Mouse (Mus musculus) frontal cortex, postnatal 36 days (tissue): Measurements from ENCODE around the gene Mpv17l2.

Source experiments
- DNase-seq, 2 experiments: peaks; one replicate each; pipeline ENCODE4 v3.0.0; 2022; ENCODE audit warnings: low spot score in 2 of 2

Gene Mpv17l2

GRCm38 (mm10) chr8:70767503-70767902 is 6.8 kb upstream of the Mpv17l2 start:
- DNase-seq, result no peak

GRCm38 (mm10) chr8:70766571-70767440 is 6.1 kb upstream of the Mpv17l2 start:
- DNase-seq, result no peak

- no peak for DNase-seq
Observed at GRCm38 (mm10) chr8:70765838-70766570, 5.3 kb upstream of the Mpv17l2 start.

GRCm38 (mm10) chr8:70765329-70765728 is 4.6 kb upstream of the Mpv17l2 start:
- DNase-seq, result no peak

- DNase-seq, result no peak
Observed at GRCm38 (mm10) chr8:70764676-70765075, 3.9 kb upstream of the Mpv17l2 start.

- DNase-seq, result no peak
Observed at GRCm38 (mm10) chr8:70764026-70764425, 3.3 kb upstream of the Mpv17l2 start.

GRCm38 (mm10) chr8:70763354-70763753 is 2.6 kb upstream of the Mpv17l2 start:
- DNase-seq, result no peak

- DNase-seq, result no peak
Observed at GRCm38 (mm10) chr8:70762118-70762517, 1.4 kb upstream of the Mpv17l2 start.

- no peak for DNase-seq
Observed at GRCm38 (mm10) chr8:70760350-70760749, 396 bp downstream of the Mpv17l2 start.

- no peak for DNase-seq
Observed at GRCm38 (mm10) chr8:70758616-70759561, 1.9 kb downstream of the Mpv17l2 start.

GRCm38 (mm10) chr8:70758308-70758615 is 2.5 kb downstream of the Mpv17l2 start:
- peak in 1 of 2 experiments; percentile 4 for DNase-seq

GRCm38 (mm10) chr8:70757523-70758307 is 3.0 kb downstream of the Mpv17l2 start:
- peak in 1 of 2 experiments; percentile 23 for DNase-seq

- DNase-seq, result peak in 1 of 2 experiments; percentile 5
Observed at GRCm38 (mm10) chr8:70756476-70757040, 4.2 kb downstream of the Mpv17l2 start.

- peak; percentile 11 to 14 for DNase-seq
Observed at GRCm38 (mm10) chr8:70755661-70756475, 4.9 kb downstream of the Mpv17l2 start.

- DNase-seq, result peak; percentile 67 to 83
Observed at GRCm38 (mm10) chr8:70754871-70755660, 5.7 kb downstream of the Mpv17l2 start.

GRCm38 (mm10) chr8:70754043-70754870 is 6.5 kb downstream of the Mpv17l2 start, which contains the start of gene Rab3a:
Gene Rab3a, plus strand, starts transcription at chr8:70754679.
- peak; percentile 96 to 97 for DNase-seq

- peak; percentile 88 to 90 for DNase-seq
Observed at GRCm38 (mm10) chr8:70753151-70753550, 7.6 kb downstream of the Mpv17l2 start.
